Mouse (Mus musculus) lung, adult 2 months (tissue): Measurements from ENCODE around the gene Scube1.

Source experiments
- CTCF ChIP-seq: fragments of 200-500 bp; IDR thresholded peaks from 2 replicates; pipeline ENCODE4 v1.5.1; 2011; ENCODE audit warnings: mild to moderate bottlenecking, low read length, control low read depth; ENCODE audit not compliant: insufficient read depth
- POLR2A ChIP-seq: fragments of 200-500 bp; IDR thresholded peaks from 2 replicates; pipeline ENCODE4 v1.6.1; 2011; ENCODE audit warnings: low read depth, mild to moderate bottlenecking, control low read depth, low read length, borderline replicate concordance; ENCODE audit errors: extremely low read depth

GRCm38 (mm10) chr15:83712361-83712760 lies 12.5 kb downstream of the Scube1 start:
- TF ChIP-seq POLR2A, result no peak
- no peak for TF ChIP-seq CTCF
